ENCODE assay signal across 14 mouse cellular contexts in the genomic region with DNA sequence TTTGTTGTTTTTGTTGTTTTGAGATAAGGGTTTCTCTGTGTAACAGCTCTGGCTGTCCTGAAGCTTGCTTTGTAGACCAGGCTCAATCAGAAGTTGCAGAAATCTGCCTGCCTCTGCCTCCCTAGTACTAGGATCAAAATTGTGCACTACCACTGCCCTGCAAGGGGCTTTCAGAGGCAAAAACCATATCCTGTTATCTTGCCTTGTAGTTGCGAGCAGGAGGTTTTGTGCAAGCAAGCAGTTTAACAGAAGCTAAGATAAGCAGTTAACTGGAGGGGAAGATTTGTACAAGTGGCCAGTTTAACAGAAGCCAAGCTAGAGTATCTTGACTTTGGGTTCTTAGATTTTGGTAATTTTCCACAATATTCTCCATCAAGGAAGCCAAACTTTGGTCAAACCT. TPM values are rescaled to one million over a fixed set of nuclear protein-coding genes. Genes with fewer than 3 reads are reported as not detected.
DNase-seq lines count a peak whose midpoint lies in the region; ATAC-seq and TF ChIP-seq lines count a peak whose summit lies in the region.
"Had no signal": no experiment of that assay in that cellular context is flagged by ENCODE, and none has a peak within 500 bp of the region (broad histone marks: within the 10 kb centered on the region; RNA-seq: fewer than 3 reads in every experiment).

No protein-coding gene starts in this region.

- no peaks in the 10 kb centered on the region for H3K27me3 ChIP-seq in lung, postnatal 0 days (replicated peaks; ENCODE audit: insufficient read depth, low read length)
- H3K27me3 ChIP-seq in midbrain, postnatal 0 days (ENCODE audit: insufficient read depth, low read length) = no peaks in the 10 kb centered on the region
- H3K27me3 ChIP-seq: forebrain, embryonic 13.5 days had no signal

- TF ChIP-seq EP300 in lung, postnatal 0 days (IDR thresholded peaks at IDR 0.05) = no peak

- no peak overlapping the region for H3K9ac ChIP-seq in lung, postnatal 0 days (replicated peaks; ENCODE audit: low read depth)
- H3K9ac ChIP-seq in midbrain, postnatal 0 days (replicated peaks; ENCODE audit: low read length, poor library complexity, severe bottlenecking) = no peak overlapping the region
- H3K9ac ChIP-seq: forebrain, embryonic 13.5 days had no signal

- DNase-seq in embryo, embryonic 10.5 days (ENCODE audit: low spot score) = peak; percentile 36
- DNase-seq in embryo, embryonic 10 days (ENCODE audit: low spot score) = no peak
- peak; percentile 20 for DNase-seq in lung, postnatal 0 days (ENCODE audit: low spot score)
- DNase-seq in lung, adult 2 months = no peak
- peak; percentile 80 for DNase-seq in R1 (ENCODE audit: low read depth, low spot score)
- peak; percentile 28 for DNase-seq in midbrain, postnatal 0 days (ENCODE audit: low spot score)
- no peak for DNase-seq in urinary bladder, postnatal 25 days (ENCODE audit: low spot score)
- DNase-seq in spleen, adult 12 weeks (ENCODE audit: low spot score) = no peak
- DNase-seq: adrenal gland, adult 2 months; cerebellum, adult 9-11 months; heart, adult 2 months; kidney, adult 9 months; lung, postnatal 4 days had no signal

- no peak overlapping the region for H3K27ac ChIP-seq in lung, postnatal 0 days (ENCODE audit: low read length)
- H3K27ac ChIP-seq in midbrain, postnatal 0 days (ENCODE audit: low read depth, low read length) = no peak overlapping the region
- H3K27ac ChIP-seq: forebrain, embryonic 13.5 days; heart, adult 2 months had no signal

- TF ChIP-seq POLR2A in lung, adult 2 months (IDR thresholded peaks at IDR 0.05; ENCODE audit: borderline replicate concordance, extremely low read depth, low read depth, low read length) = no peak

- WGBS in lung, postnatal 0 days = 89% methylated on average over 1 of the region's 1 CpGs
- 98% methylated on average over 1 of the region's 1 CpGs for WGBS in lung, adult 2 months
- WGBS in midbrain, postnatal 0 days = 91% methylated on average over 1 of the region's 1 CpGs

- no peaks in the 10 kb centered on the region for H3K4me1 ChIP-seq in lung, postnatal 0 days (ENCODE audit: insufficient read depth, low read depth, low read length)
- H3K4me1 ChIP-seq in lung, adult 2 months (ENCODE audit: control insufficient read depth, insufficient read depth, low read length) = no peaks in the 10 kb centered on the region; the same call in 1 of the 2 replicates
- H3K4me1 ChIP-seq in midbrain, postnatal 0 days (ENCODE audit: insufficient read depth, low read length) = no peaks in the 10 kb centered on the region
- H3K4me1 ChIP-seq: forebrain, embryonic 13.5 days had no signal

- H3K9me3 ChIP-seq in lung, postnatal 0 days (ENCODE audit: low read length) = peaks cover 9% of the 10 kb centered on the region; the same call in 1 of the 2 replicates
- H3K9me3 ChIP-seq in midbrain, postnatal 0 days (ENCODE audit: low read length) = peaks cover 35% of the 10 kb centered on the region

- H3K4me3 ChIP-seq in lung, postnatal 0 days (ENCODE audit: low read depth, low read length) = no peak overlapping the region
- H3K4me3 ChIP-seq in lung, adult 2 months (replicated peaks; ENCODE audit: extremely low read depth, low read depth, low read length) = no peak overlapping the region
- no peak overlapping the region for H3K4me3 ChIP-seq in midbrain, postnatal 0 days (ENCODE audit: low read depth, low read length)

- no peak for TF ChIP-seq CTCF in lung, postnatal 0 days (IDR thresholded peaks at IDR 0.05)
- no peak for TF ChIP-seq CTCF in lung, adult 2 months (IDR thresholded peaks at IDR 0.05; ENCODE audit: insufficient read depth, low read length)
- no peak for TF ChIP-seq CTCF in midbrain, postnatal 0 days (IDR thresholded peaks at IDR 0.05)

- no peak for ATAC-seq in lung, postnatal 0 days
- no peak for ATAC-seq in midbrain, postnatal 0 days (ENCODE audit: low FRiP score)
- ATAC-seq: forebrain, embryonic 13.5 days had no signal

- H3K36me3 ChIP-seq in lung, postnatal 0 days (ENCODE audit: insufficient read depth, low read length) = no peaks in the 10 kb centered on the region
- H3K36me3 ChIP-seq in midbrain, postnatal 0 days (ENCODE audit: insufficient read depth, low read length) = 0 out of 2 replicates have a peak, but pooled peaks cover 3% of the 10 kb centered on the region

- no peak overlapping the region for H3K4me2 ChIP-seq in lung, postnatal 0 days (replicated peaks; ENCODE audit: low read depth, low read length)
- no peak overlapping the region for H3K4me2 ChIP-seq in midbrain, postnatal 0 days (ENCODE audit: low read depth, low read length, poor library complexity, severe bottlenecking)

RNA-seq across cellular contexts. Expression of gene Trim24, which starts 2.2 kb away (rescaled TPM):
- 5.6 and 5.8 TPM in 2 replicates for polyA plus RNA-seq in lung, postnatal 0 days (2015; fragmentation: Nextera tagmentation; extraction: Ambion mirVana)
- 11.7 and 12.4 TPM in 2 replicates for polyA plus RNA-seq in lung, adult 2 months (2012; rRNA removed)
- 58.0 and 77.0 TPM in 2 replicates for total RNA-seq in midbrain, postnatal 0 days (2014; rRNA removed)
- 12.3 and 14.7 TPM in 2 replicates for polyA plus RNA-seq in midbrain, postnatal 0 days (2015; fragmentation: Nextera tagmentation; extraction: Ambion mirVana)

Comparison
In these comparisons a context has a peak if more than half of its experiments do, and no peak if none do; other contexts are left out.
1. DNase-seq: peak in embryo, embryonic 10.5 days (single experiment), lung, postnatal 0 days (single experiment), R1 (single experiment) and midbrain, postnatal 0 days (single experiment); none in embryo, embryonic 10 days (single experiment), lung, adult 2 months (single experiment), urinary bladder, postnatal 25 days (single experiment) and spleen, adult 12 weeks (single experiment).